ENCODE assay signal across 11 mouse cellular contexts in genomic region chr15:101479666-101480060, GRCm38 (mm10). TPM values are rescaled to one million over a fixed set of nuclear protein-coding genes. Genes with fewer than 3 reads are reported as not detected.
DNase-seq lines count a peak whose midpoint lies in the region; ATAC-seq and TF ChIP-seq lines count a peak whose summit lies in the region.
"Had no signal": no experiment of that assay in that cellular context is flagged by ENCODE, and none has a peak within 500 bp of the region (broad histone marks: within the 10 kb centered on the region; RNA-seq: fewer than 3 reads in every experiment).

No protein-coding gene starts in this region.

- TF ChIP-seq CTCF in brain, embryonic 14.5 days (IDR thresholded peaks at IDR 0.05; ENCODE audit: borderline replicate concordance, extremely low read depth, insufficient read depth, insufficient read length): no peak

- no peak for DNase-seq in heart, adult 8-10 months (ENCODE audit: low spot score)
- DNase-seq in brain, embryonic 14.5 days (ENCODE audit: low read depth): peak; percentile 71
- DNase-seq in hindbrain, embryonic 11.5 days (ENCODE audit: low spot score): peak; percentile 49
- no peak for DNase-seq in urinary bladder, postnatal 14 days (ENCODE audit: low spot score)
- no peak for DNase-seq in kidney, postnatal 10 days
- DNase-seq: gastrocnemius, postnatal 36 days had no signal

- peak overlapping the region; percentile 66 for H3K4me2 ChIP-seq in heart, embryonic 11.5 days
- H3K4me2 ChIP-seq in hindbrain, embryonic 11.5 days (replicated peaks; ENCODE audit: low read depth, low read length): peak overlapping the region; percentile 67
- peak overlapping the region; percentile 69 for H3K4me2 ChIP-seq in midbrain, embryonic 12.5 days (replicated peaks)

- no peaks in the 10 kb centered on the region for H3K9me3 ChIP-seq in heart, embryonic 11.5 days (replicated peaks; ENCODE audit: control insufficient read depth, low read length)
- no peaks in the 10 kb centered on the region for H3K9me3 ChIP-seq in hindbrain, embryonic 11.5 days (ENCODE audit: control insufficient read depth, low read length)
- H3K9me3 ChIP-seq in midbrain, embryonic 12.5 days: no peaks in the 10 kb centered on the region

- H3K27ac ChIP-seq in heart, embryonic 11.5 days (ENCODE audit: low read depth, low read length): no peak overlapping the region
- no peak overlapping the region for H3K27ac ChIP-seq in hindbrain, embryonic 11.5 days (ENCODE audit: low read depth, low read length)
- H3K27ac ChIP-seq in midbrain, embryonic 12.5 days (replicated peaks): no peak overlapping the region

- H3K27me3 ChIP-seq in heart, embryonic 11.5 days (ENCODE audit: control insufficient read depth, insufficient read depth, low read length): peaks cover 22% of the 10 kb centered on the region
- peaks cover 4% of the 10 kb centered on the region; the same call in 1 of the 2 replicates for H3K27me3 ChIP-seq in hindbrain, embryonic 11.5 days (ENCODE audit: control insufficient read depth, insufficient read depth, low read length)
- H3K27me3 ChIP-seq in midbrain, embryonic 12.5 days: peaks cover 17% of the 10 kb centered on the region

- ATAC-seq in heart, embryonic 11.5 days (replicated peaks; ENCODE audit: insufficient number of reproducible peaks, low FRiP score, low TSS enrichment): no peak
- ATAC-seq in hindbrain, embryonic 11.5 days (ENCODE audit: low FRiP score): no peak
- ATAC-seq in midbrain, embryonic 12.5 days (ENCODE audit: low FRiP score, low read depth): no peak
- no peak for ATAC-seq in activated CD4-positive, CD25-positive, alpha-beta regulatory T cell, adult 4 months

- 39% methylated on average over 11 of the region's 11 CpGs for WGBS in heart, embryonic 11.5 days (ENCODE audit: insufficient replicate concordance)
- WGBS in hindbrain, embryonic 11.5 days: 31% methylated on average over 11 of the region's 11 CpGs
- WGBS in midbrain, embryonic 12.5 days: 32% methylated on average over 11 of the region's 11 CpGs

- peaks cover 5% of the 10 kb centered on the region; the same call in 1 of the 2 replicates for H3K4me1 ChIP-seq in heart, embryonic 11.5 days (ENCODE audit: control insufficient read depth, insufficient read depth, low read length)
- peaks cover 7% of the 10 kb centered on the region for H3K4me1 ChIP-seq in hindbrain, embryonic 11.5 days (replicated peaks; ENCODE audit: control insufficient read depth, insufficient read depth, low read length)
- peaks cover 12% of the 10 kb centered on the region for H3K4me1 ChIP-seq in midbrain, embryonic 12.5 days

- TF ChIP-seq POLR2A in brain, embryonic 14.5 days (IDR thresholded peaks at IDR 0.05; ENCODE audit: borderline replicate concordance, extremely low read depth, insufficient read depth, insufficient read length, poor library complexity, severe bottlenecking): no peak

- H3K36me3 ChIP-seq in heart, embryonic 11.5 days (ENCODE audit: control insufficient read depth, insufficient read depth, low read length): no peaks in the 10 kb centered on the region
- no peaks in the 10 kb centered on the region for H3K36me3 ChIP-seq in hindbrain, embryonic 11.5 days (ENCODE audit: control insufficient read depth, insufficient read depth, low read length)
- H3K36me3 ChIP-seq in midbrain, embryonic 12.5 days: no peaks in the 10 kb centered on the region

- peak overlapping the region; percentile 35 for H3K4me3 ChIP-seq in heart, embryonic 11.5 days (ENCODE audit: low read depth, low read length)
- peak overlapping the region; percentile 24 for H3K4me3 ChIP-seq in hindbrain, embryonic 11.5 days (ENCODE audit: low read depth, low read length)
- H3K4me3 ChIP-seq in midbrain, embryonic 12.5 days: peak overlapping the region; percentile 36

- no peak overlapping the region for H3K9ac ChIP-seq in heart, embryonic 11.5 days (ENCODE audit: low read depth, low read length)
- H3K9ac ChIP-seq in hindbrain, embryonic 11.5 days (ENCODE audit: low read depth, low read length): peak overlapping the region; percentile 50; the same call in 1 of the 2 replicates
- H3K9ac ChIP-seq in midbrain, embryonic 12.5 days (replicated peaks): peak overlapping the region; percentile 24; the same call in 1 of the 2 replicates

RNA-seq across cellular contexts. Expression of gene Krt86, which starts 6.4 kb away (rescaled TPM):
- not detected in 2 replicates for polyA plus RNA-seq in heart, embryonic 11.5 days (2014; fragmentation: Nextera tagmentation; extraction: Ambion mirVana)
- total RNA-seq in heart, adult 8-10 months (2022): not detected
- 0.08 TPM in 1 of 2 replicates, not detected in the other for polyA plus RNA-seq in brain, embryonic 14.5 days (2012; rRNA removed)
- not detected in 2 replicates for polyA plus RNA-seq in hindbrain, embryonic 11.5 days (2014; fragmentation: Nextera tagmentation; extraction: Ambion mirVana)
- polyA plus RNA-seq in midbrain, embryonic 12.5 days (2016; fragmentation: Nextera tagmentation; extraction: Ambion mirVana): not detected in 2 replicates
- not detected for polyA plus RNA-seq in activated CD4-positive, CD25-positive, alpha-beta regulatory T cell, adult 4 months (2017; shearing (Covaris generic))
- total RNA-seq: adrenal gland, postnatal 4 days; gastrocnemius, postnatal 36 days; megakaryocyte-erythroid progenitor cell, adult 5-6 weeks had no signal

RNA-seq across cellular contexts. Expression of gene Krt83, which starts 11.6 kb away (rescaled TPM):
- not detected in 2 replicates for polyA plus RNA-seq in heart, embryonic 11.5 days (2014; fragmentation: Nextera tagmentation; extraction: Ambion mirVana)
- not detected for total RNA-seq in heart, adult 8-10 months (2022)
- polyA plus RNA-seq in brain, embryonic 14.5 days (2012; rRNA removed): not detected in 2 replicates
- polyA plus RNA-seq in hindbrain, embryonic 11.5 days (2014; fragmentation: Nextera tagmentation; extraction: Ambion mirVana): not detected in 2 replicates
- polyA plus RNA-seq in midbrain, embryonic 12.5 days (2016; fragmentation: Nextera tagmentation; extraction: Ambion mirVana): not detected in 2 replicates
- 1 to 10 TPM; 5.8 to 6.6 TPM for polyA plus RNA-seq in activated CD4-positive, CD25-positive, alpha-beta regulatory T cell, adult 4 months (2017; shearing (Covaris generic))
- total RNA-seq: adrenal gland, postnatal 4 days; gastrocnemius, postnatal 36 days; megakaryocyte-erythroid progenitor cell, adult 5-6 weeks had no signal

RNA-seq across cellular contexts. Expression of gene Krt81, which starts 16.1 kb away (rescaled TPM):
- not detected in 2 replicates for polyA plus RNA-seq in heart, embryonic 11.5 days (2014; fragmentation: Nextera tagmentation; extraction: Ambion mirVana)
- not detected for total RNA-seq in heart, adult 8-10 months (2022)
- polyA plus RNA-seq in brain, embryonic 14.5 days (2012; rRNA removed): not detected in 2 replicates
- not detected in 2 replicates for polyA plus RNA-seq in hindbrain, embryonic 11.5 days (2014; fragmentation: Nextera tagmentation; extraction: Ambion mirVana)
- not detected in 2 replicates for polyA plus RNA-seq in midbrain, embryonic 12.5 days (2016; fragmentation: Nextera tagmentation; extraction: Ambion mirVana)
- not detected for polyA plus RNA-seq in activated CD4-positive, CD25-positive, alpha-beta regulatory T cell, adult 4 months (2017; shearing (Covaris generic))
- total RNA-seq: adrenal gland, postnatal 4 days; gastrocnemius, postnatal 36 days; megakaryocyte-erythroid progenitor cell, adult 5-6 weeks had no signal

RNA-seq across cellular contexts. Expression of gene Krt88, which starts 32.1 kb away (rescaled TPM):
- not detected in 2 replicates for polyA plus RNA-seq in heart, embryonic 11.5 days (2014; fragmentation: Nextera tagmentation; extraction: Ambion mirVana)
- total RNA-seq in heart, adult 8-10 months (2022): not detected
- polyA plus RNA-seq in brain, embryonic 14.5 days (2012; rRNA removed): not detected in 2 replicates
- polyA plus RNA-seq in hindbrain, embryonic 11.5 days (2014; fragmentation: Nextera tagmentation; extraction: Ambion mirVana): not detected in 2 replicates
- not detected in 2 replicates for polyA plus RNA-seq in midbrain, embryonic 12.5 days (2016; fragmentation: Nextera tagmentation; extraction: Ambion mirVana)
- polyA plus RNA-seq in activated CD4-positive, CD25-positive, alpha-beta regulatory T cell, adult 4 months (2017; shearing (Covaris generic)): not detected
- total RNA-seq: adrenal gland, postnatal 4 days; gastrocnemius, postnatal 36 days; megakaryocyte-erythroid progenitor cell, adult 5-6 weeks had no signal

RNA-seq across cellular contexts. Expression of gene Gm49425, which starts 37.4 kb away (rescaled TPM):
- not detected in 2 replicates for polyA plus RNA-seq in heart, embryonic 11.5 days (2014; fragmentation: Nextera tagmentation; extraction: Ambion mirVana)
- total RNA-seq in heart, adult 8-10 months (2022): not detected
- not detected in 2 replicates for polyA plus RNA-seq in brain, embryonic 14.5 days (2012; rRNA removed)
- polyA plus RNA-seq in hindbrain, embryonic 11.5 days (2014; fragmentation: Nextera tagmentation; extraction: Ambion mirVana): not detected in 2 replicates
- not detected in 2 replicates for polyA plus RNA-seq in midbrain, embryonic 12.5 days (2016; fragmentation: Nextera tagmentation; extraction: Ambion mirVana)
- not detected for polyA plus RNA-seq in activated CD4-positive, CD25-positive, alpha-beta regulatory T cell, adult 4 months (2017; shearing (Covaris generic))
- total RNA-seq: adrenal gland, postnatal 4 days; gastrocnemius, postnatal 36 days; megakaryocyte-erythroid progenitor cell, adult 5-6 weeks had no signal

Comparison
In these comparisons a context has a peak if more than half of its experiments do, and no peak if none do; other contexts are left out.
1. DNase-seq: peak in brain, embryonic 14.5 days (single experiment) and hindbrain, embryonic 11.5 days (single experiment); none in heart, adult 8-10 months (single experiment), urinary bladder, postnatal 14 days (single experiment) and kidney, postnatal 10 days (single experiment).
2. Peak in every context shown above with its lines, with median percentiles within 50 percentile points of each other: H3K4me2 ChIP-seq and H3K4me3 ChIP-seq.